Mouse (Mus musculus) bone marrow, adult 2 months (tissue): Measurements from ENCODE around the gene Cyfip1.

ENCODE experiments used
- CTCF ChIP-seq: fragments of 200-500 bp; IDR thresholded peaks from 2 replicates; pipeline ENCODE4 v1.5.1; 2011; ENCODE audit warnings: low read length, control low read depth; ENCODE audit not compliant: control insufficient read depth, insufficient read depth
- POLR2A ChIP-seq: fragments of 200-500 bp; IDR thresholded peaks from 2 replicates; pipeline ENCODE4 v1.6.1; 2011; ENCODE audit warnings: low read depth, mild to moderate bottlenecking, control low read depth, low read length, borderline replicate concordance; ENCODE audit not compliant: control insufficient read depth

- TF ChIP-seq CTCF (no peak), POLR2A (no peak)
These were observed 68.8 kb downstream of the Cyfip1 start for GRCm38 (mm10) chr7:55910356-55910755.
